Mouse (Mus musculus) brain, embryonic 14.5 days (tissue): ENCODE data around the gene Fhad1.

Experiments used
- CTCF ChIP-seq: fragments of 200-500 bp; IDR thresholded peaks from 2 replicates; pipeline ENCODE4 v1.5.1; 2012; ENCODE audit warnings: inconsistent platforms, mild to moderate bottlenecking, moderate library complexity, borderline replicate concordance; ENCODE audit not compliant: insufficient read depth, insufficient read length; ENCODE audit errors: extremely low read depth
- POLR2A ChIP-seq: fragments of 200-500 bp; IDR thresholded peaks from 2 replicates; pipeline ENCODE4 v1.6.1; 2012; ENCODE audit warnings: mild to moderate bottlenecking, inconsistent platforms, borderline replicate concordance; ENCODE audit not compliant: poor library complexity, insufficient read depth, insufficient read length, severe bottlenecking; ENCODE audit errors: extremely low read depth

GRCm38 (mm10) chr4:141870666-141871332 lies 144.1 kb downstream of the Fhad1 start:
- TF ChIP-seq POLR2A (no peak), CTCF (no peak)
